Mouse (Mus musculus) hindbrain, embryonic 14.5 days (tissue): ENCODE measurements around the gene Sh3rf1. TPM values are rescaled to one million over a fixed set of nuclear protein-coding genes. Genes with fewer than 3 reads are reported as not detected.

ENCODE experiments used
- ATAC-seq: fragments of 200-750 bp; cut with Nextera tagmentation; 2 replicates; pipeline ENCODE4 v1.8.0; 2017; ENCODE audit warnings: moderate number of reproducible peaks, mild to moderate bottlenecking, moderate TSS enrichment, moderate library complexity; ENCODE audit not compliant: low FRiP score
- DNase-seq: peaks from one replicate; pipeline ENCODE4 v3.0.0-alpha.2; 2015; ENCODE audit warnings: low spot score
- H3K27ac ChIP-seq: fragments of 300-500 bp; sonication (generic); 2 replicates; pipeline ENCODE4 v1.5.1; 2014; ENCODE audit warnings: mild to moderate bottlenecking, moderate library complexity
- H3K27me3 ChIP-seq: fragments of 300-500 bp; sonication (generic); 2 replicates; pipeline ENCODE4 v1.6.1; 2014; ENCODE audit warnings: mild to moderate bottlenecking, low read length, mixed read lengths; ENCODE audit not compliant: control insufficient read depth, insufficient read depth
- H3K36me3 ChIP-seq: fragments of 300-500 bp; sonication (generic); replicated peaks from 2 replicates; pipeline ENCODE4 v1.6.1; 2014; ENCODE audit not compliant: control insufficient read depth, insufficient read depth
- H3K4me1 ChIP-seq: fragments of 300-500 bp; sonication (generic); replicated peaks from 2 replicates; pipeline ENCODE4 v1.6.1; 2014; ENCODE audit warnings: antibody characterized with exemption, low read length, mixed read lengths; ENCODE audit not compliant: control insufficient read depth, insufficient read depth
- H3K4me2 ChIP-seq: fragments of 300-500 bp; sonication (generic); replicated peaks from 2 replicates; pipeline ENCODE4 v1.6.1; 2014; ENCODE audit warnings: mild to moderate bottlenecking, moderate library complexity
- H3K4me3 ChIP-seq: fragments of 300-500 bp; sonication (generic); replicated peaks from 2 replicates; pipeline ENCODE4 v1.5.1; 2014; ENCODE audit warnings: mild to moderate bottlenecking, low read length
- H3K9ac ChIP-seq: fragments of 300-500 bp; sonication (generic); 2 replicates; pipeline ENCODE4 v1.6.1; 2014
- H3K9me3 ChIP-seq: fragments of 300-500 bp; sonication (generic); 2 replicates; pipeline ENCODE4 v1.6.1; 2016; ENCODE audit warnings: low read length; ENCODE audit not compliant: control insufficient read depth
- WGBS: fragments of 180-500 bp; shearing (Covaris S2); extraction: QIAGEN DNeasy Blood & Tissue Kit; methylation state at CpG from one replicate; pipeline ENCODE4 v1.1.7; 2014; 5-methylcytosine and 5-hydroxymethylcytosine counted together
- polyA plus RNA-seq: library from polyadenylated mRNA; unstranded; fragments of >200 nt; fragmentation: Nextera tagmentation; extraction: Ambion mirVana; gene quantifications from 2 replicates; pipeline ENCODE4 v1.2.1, GENCODE M21; 2014

Gene Sh3rf1
- polyA plus RNA-seq, 1 experiment from 2014 or later, result 28.8 TPM

- 68% methylated on average over 12 of the region's 12 CpGs for WGBS
- ATAC-seq (no peak), DNase-seq (no peak)
- Histone ChIP-seq H3K9ac (no peak overlapping the region), H3K27ac (no peak overlapping the region), H3K4me1 (no peaks in the 10 kb centered on the region; the same call in 1 of the 2 replicates), H3K36me3 (no peaks in the 10 kb centered on the region), H3K27me3 (no peaks in the 10 kb centered on the region), H3K9me3 (no peaks in the 10 kb centered on the region), H3K4me2 (no peak overlapping the region), H3K4me3 (no peak overlapping the region)
These were observed 118.1 kb downstream of the Sh3rf1 start for GRCm38 (mm10) chr8:61341587-61342441.

- no peak overlapping the region for H3K9ac ChIP-seq
- no peaks in the 10 kb centered on the region for H3K36me3 ChIP-seq
- ATAC-seq (no peak), DNase-seq (no peak)
- no peaks in the 10 kb centered on the region; the same call in 1 of the 2 replicates for H3K4me1 ChIP-seq
- 85% methylated on average over 7 of the region's 7 CpGs for WGBS
- no peak overlapping the region for H3K4me3 ChIP-seq
- H3K4me2 ChIP-seq, result no peak overlapping the region
- H3K27me3 ChIP-seq, result no peaks in the 10 kb centered on the region
- no peak overlapping the region for H3K27ac ChIP-seq
- H3K9me3 ChIP-seq, result no peaks in the 10 kb centered on the region
These were observed 118.9 kb downstream of the Sh3rf1 start for GRCm38 (mm10) chr8:61342473-61343026.

- WGBS, result 89% methylated on average over 2 of the region's 2 CpGs
- no peaks in the 10 kb centered on the region for H3K27me3 ChIP-seq
- no peak overlapping the region for H3K4me2 ChIP-seq
- H3K4me1 ChIP-seq, result peaks cover 8% of the 10 kb centered on the region; the same call in 1 of the 2 replicates
- H3K4me3 ChIP-seq, result no peak overlapping the region
- no peak for DNase-seq
- no peaks in the 10 kb centered on the region for H3K9me3 ChIP-seq
- no peak for ATAC-seq
- no peak overlapping the region for H3K27ac ChIP-seq
- no peak overlapping the region for H3K9ac ChIP-seq
- H3K36me3 ChIP-seq, result 0 out of 2 replicates have a peak, but pooled peaks cover under 1% of the 10 kb centered on the region
These were observed 120.8 kb downstream of the Sh3rf1 start for GRCm38 (mm10) chr8:61344435-61344834.

- Histone ChIP-seq H3K9me3 (no peaks in the 10 kb centered on the region), H3K27ac (no peak overlapping the region), H3K4me2 (no peak overlapping the region), H3K9ac (no peak overlapping the region), H3K27me3 (no peaks in the 10 kb centered on the region), H3K4me3 (no peak overlapping the region), H3K4me1 (0 out of 2 replicates have a peak, but pooled peaks cover 8% of the 10 kb centered on the region), H3K36me3 (peaks cover 11% of the 10 kb centered on the region; the same call in 1 of the 2 replicates)
- no peak for ATAC-seq
- DNase-seq, result no peak
- 97% methylated on average over 6 of the region's 6 CpGs for WGBS
These were observed 123.3 kb downstream of the Sh3rf1 start for GRCm38 (mm10) chr8:61346941-61347340.

GRCm38 (mm10) chr8:61347526-61347925, 123.9 kb downstream of the Sh3rf1 start:
- no peaks in the 10 kb centered on the region for H3K9me3 ChIP-seq
- no peaks in the 10 kb centered on the region for H3K27me3 ChIP-seq
- H3K27ac ChIP-seq, result no peak overlapping the region
- ATAC-seq (no peak), DNase-seq (no peak)
- H3K4me2 ChIP-seq, result no peak overlapping the region
- peaks cover 11% of the 10 kb centered on the region; the same call in 1 of the 2 replicates for H3K36me3 ChIP-seq
- H3K9ac ChIP-seq, result no peak overlapping the region
- 0 out of 2 replicates have a peak, but pooled peaks cover 8% of the 10 kb centered on the region for H3K4me1 ChIP-seq
- H3K4me3 ChIP-seq, result no peak overlapping the region
- 92% methylated on average over 6 of the region's 6 CpGs for WGBS

GRCm38 (mm10) chr8:61348029-61348428, 124.4 kb downstream of the Sh3rf1 start:
- no peak for ATAC-seq
- no peak overlapping the region for H3K4me2 ChIP-seq
- no peak for DNase-seq
- WGBS, result 58% methylated on average over 5 of the region's 5 CpGs
- H3K36me3 ChIP-seq, result peaks cover 11% of the 10 kb centered on the region; the same call in 1 of the 2 replicates
- no peak overlapping the region for H3K4me3 ChIP-seq
- no peak overlapping the region for H3K9ac ChIP-seq
- 0 out of 2 replicates have a peak, but pooled peaks cover 8% of the 10 kb centered on the region for H3K4me1 ChIP-seq
- no peak overlapping the region for H3K27ac ChIP-seq
- no peaks in the 10 kb centered on the region for H3K27me3 ChIP-seq
- H3K9me3 ChIP-seq, result no peaks in the 10 kb centered on the region

- H3K4me3 ChIP-seq, result no peak overlapping the region
- 65% methylated on average over 8 of the region's 8 CpGs for WGBS
- ATAC-seq (no peak), DNase-seq (no peak)
- peaks cover 11% of the 10 kb centered on the region; the same call in 1 of the 2 replicates for H3K36me3 ChIP-seq
- H3K4me2 ChIP-seq, result no peak overlapping the region
- H3K4me1 ChIP-seq, result 0 out of 2 replicates have a peak, but pooled peaks cover 8% of the 10 kb centered on the region
- H3K9ac ChIP-seq, result no peak overlapping the region
- H3K27ac ChIP-seq, result no peak overlapping the region
- no peaks in the 10 kb centered on the region for H3K27me3 ChIP-seq
- H3K9me3 ChIP-seq, result no peaks in the 10 kb centered on the region
These were observed 124.8 kb downstream of the Sh3rf1 start for GRCm38 (mm10) chr8:61348518-61348917.

GRCm38 (mm10) chr8:61350443-61350842, 126.8 kb downstream of the Sh3rf1 start:
- Histone ChIP-seq H3K27me3 (no peaks in the 10 kb centered on the region), H3K9me3 (no peaks in the 10 kb centered on the region), H3K4me1 (0 out of 2 replicates have a peak, but pooled peaks cover 11% of the 10 kb centered on the region), H3K9ac (no peak overlapping the region), H3K4me3 (no peak overlapping the region), H3K36me3 (peaks cover 11% of the 10 kb centered on the region; the same call in 1 of the 2 replicates), H3K4me2 (no peak overlapping the region), H3K27ac (no peak overlapping the region)
- DNase-seq, result no peak
- 43% methylated on average over 9 of the region's 9 CpGs for WGBS
- no peak for ATAC-seq

GRCm38 (mm10) chr8:61351638-61352037, 128.0 kb downstream of the Sh3rf1 start:
- WGBS, result 89% methylated on average over 5 of the region's 5 CpGs
- peaks cover 11% of the 10 kb centered on the region; the same call in 1 of the 2 replicates for H3K36me3 ChIP-seq
- ATAC-seq (no peak), DNase-seq (no peak)
- H3K4me3 ChIP-seq, result no peak overlapping the region
- H3K27me3 ChIP-seq, result no peaks in the 10 kb centered on the region
- no peaks in the 10 kb centered on the region for H3K9me3 ChIP-seq
- H3K4me2 ChIP-seq, result no peak overlapping the region
- no peak overlapping the region for H3K27ac ChIP-seq
- peaks cover 13% of the 10 kb centered on the region; the same call in 1 of the 2 replicates for H3K4me1 ChIP-seq
- no peak overlapping the region for H3K9ac ChIP-seq
